Mouse (Mus musculus) mouse embryonic stem cell (cell line): Measurements from ENCODE around the gene Ints12.

Source experiments
- in situ Hi-C, 2 experiments: fragments of 300-500 bp; cut with MboI; formaldehyde crosslinking; loops; 1 replicate in 1 of 2; 3 replicates in 1 of 2; pipeline ENCODE4 v1.14.3; 2019 to 2020; ENCODE audit warnings: low sequenced_read_pairs in 2 of 2, low pct_unique_long_range_greater_than_20kb in 1 of 2, mixed read lengths in 1 of 2; ENCODE audit not compliant: unreplicated experiment in 1 of 2

The Ints12 gene

GRCm38 (mm10) chr3:133132611-133133010, 41.0 kb downstream of the Ints12 start:
- in situ Hi-C loops: no loop called here

GRCm38 (mm10) chr3:133141877-133142276, 50.2 kb downstream of the Ints12 start:
- in situ Hi-C loops: no loop called here

GRCm38 (mm10) chr3:133144511-133145147, 53.0 kb downstream of the Ints12 start:
- in situ Hi-C loops: no loop called here

GRCm38 (mm10) chr3:133151629-133152028, 60.0 kb downstream of the Ints12 start:
- in situ Hi-C loops: no loop called here

GRCm38 (mm10) chr3:133152831-133153230, 61.2 kb downstream of the Ints12 start:
- in situ Hi-C loops: no loop called here

GRCm38 (mm10) chr3:133153629-133154028, 62.0 kb downstream of the Ints12 start:
- in situ Hi-C loops: no loop called here

- in situ Hi-C loops: no loop called here
Observed at GRCm38 (mm10) chr3:133154683-133155082, 63.0 kb downstream of the Ints12 start.

- in situ Hi-C loops: no loop called here
Observed at GRCm38 (mm10) chr3:133158260-133158659, 66.6 kb downstream of the Ints12 start.
